Mouse (Mus musculus): ENCODE measurements around the gene Gm3238.
"Not testable (repeated sequence)": the region's sequence is repeated elsewhere in the genome, so short reads cannot be mapped to it uniquely, and the experiment has no call there.

Gm3238 gene

DNA sequence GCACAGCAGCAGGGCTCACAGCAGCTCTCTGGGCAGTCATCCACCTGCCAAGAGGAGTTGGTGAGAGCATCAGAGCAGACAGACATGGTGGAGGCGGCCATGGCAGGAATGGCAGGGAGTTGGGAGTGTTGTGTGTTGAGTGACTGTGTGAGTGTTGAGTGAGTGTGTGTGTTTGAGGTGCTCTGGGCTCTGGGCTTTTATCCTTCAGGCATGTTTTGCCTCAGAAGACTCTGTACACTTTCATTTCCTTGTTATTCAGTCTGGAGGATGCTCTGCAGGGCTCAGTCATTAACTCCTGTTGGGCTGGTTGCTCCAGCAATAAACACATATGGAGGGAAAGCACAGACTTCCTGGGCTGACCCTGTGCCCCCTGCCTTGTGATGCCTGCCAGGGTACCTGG lies at the start of gene Gm3238:
Gene Gm3238 (minus strand): TSS at position 101 of the 400 bp plus-strand sequence.
- peak; percentile 29 for DNase-seq

DNA sequence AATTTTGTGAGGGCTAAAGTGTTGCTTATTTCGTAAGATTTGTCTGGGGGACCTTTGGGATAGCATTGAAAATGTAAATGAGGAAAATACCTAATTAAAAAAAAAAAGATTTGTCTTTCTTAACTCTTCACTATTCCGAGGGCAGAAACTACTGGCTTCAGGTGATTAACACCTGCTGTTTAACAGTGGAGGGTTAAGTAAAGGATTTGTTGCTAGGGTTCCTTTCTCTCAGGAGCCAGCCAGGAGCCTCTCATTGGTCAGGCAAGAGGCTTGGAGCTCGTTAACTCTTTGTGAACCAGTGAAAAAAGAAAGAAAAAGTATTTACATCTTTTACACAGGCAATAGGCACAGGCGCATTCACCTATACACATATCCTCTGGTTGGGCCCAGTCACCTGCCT lies 48.1 kb upstream of the Gm3238 start:
- DNase-seq, result no peak

DNA sequence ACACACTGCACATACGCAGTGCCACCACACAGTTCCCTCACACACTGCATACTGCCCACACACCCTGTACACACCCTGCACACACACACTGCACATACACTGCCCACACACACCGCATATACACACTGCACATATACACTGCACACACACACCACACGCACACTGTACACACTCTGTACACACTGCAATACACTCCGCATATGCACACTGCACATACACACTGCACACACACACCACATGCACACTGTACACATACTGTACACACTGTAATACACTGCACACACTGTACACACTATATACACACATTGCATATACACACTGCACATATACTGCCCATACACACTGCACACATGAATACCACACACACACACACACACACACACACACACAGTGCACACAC lies 47.4 kb upstream of the Gm3238 start:
- DNase-seq, result no peak

DNA sequence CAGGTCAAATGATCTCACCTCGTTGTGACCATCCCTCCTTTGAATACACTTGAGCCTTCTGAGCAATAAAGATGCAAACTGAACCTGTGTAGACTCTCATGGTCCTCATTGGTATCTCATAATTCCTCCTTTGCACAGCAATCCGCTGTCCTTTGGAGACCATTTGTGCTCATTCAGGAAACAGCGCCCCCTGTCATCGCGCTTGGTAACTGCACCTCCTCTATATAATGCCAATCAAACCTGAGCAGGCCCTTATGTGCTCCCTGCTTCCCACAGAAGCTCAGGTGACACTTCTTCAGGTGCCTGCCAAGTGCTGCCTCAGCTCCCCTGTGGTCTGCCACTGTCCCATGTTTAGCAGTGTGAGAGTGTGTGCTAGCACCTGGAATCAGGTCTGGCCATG lies 44.4 kb upstream of the Gm3238 start:
- DNase-seq, result no peak

DNA sequence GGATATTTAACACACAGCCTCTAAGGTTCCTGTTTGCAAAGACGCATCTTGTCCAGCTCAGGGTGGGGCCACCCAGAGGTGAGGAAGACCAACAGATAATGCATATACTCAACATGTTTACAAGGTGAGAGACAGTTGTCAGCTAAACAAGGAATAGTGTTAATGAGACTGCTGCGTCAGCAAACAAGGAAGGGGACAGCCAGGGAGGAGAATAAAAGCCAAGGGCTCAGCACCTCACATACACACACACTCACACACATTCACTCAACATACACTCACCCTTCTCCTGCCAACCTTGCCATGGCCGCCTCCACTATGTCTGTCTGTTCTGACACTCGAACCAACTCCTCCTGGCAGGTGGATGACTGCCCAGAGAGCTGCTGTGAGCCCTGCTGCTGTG lies 43.3 kb upstream of the Gm3238 start, which contains the start of gene Gm2696:
Gene Gm2696 (plus strand): TSS at position 301 of the 400 bp plus-strand sequence.
- peak; percentile 83 for DNase-seq

DNA sequence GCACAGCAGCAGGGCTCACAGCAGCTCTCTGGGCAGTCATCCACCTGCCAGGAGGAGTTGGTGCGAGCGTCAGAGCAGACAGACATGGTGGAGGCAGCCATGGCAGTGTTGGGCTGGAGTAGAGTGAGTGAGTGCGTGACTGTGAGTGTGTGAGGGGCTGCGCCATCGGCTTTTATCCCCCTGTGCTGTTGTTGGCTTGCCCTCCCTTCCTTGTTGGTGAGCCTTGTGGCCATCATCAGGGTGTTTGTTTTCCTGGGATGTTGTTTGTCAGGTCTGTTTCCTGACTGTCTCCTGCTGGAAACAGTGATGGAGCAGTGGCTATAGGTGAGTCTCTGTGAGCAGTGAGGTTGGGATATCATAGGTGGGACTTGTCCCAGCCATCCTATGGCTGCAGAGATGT lies 40.6 kb upstream of the Gm3238 start, which contains the start of gene Gm9507:
Gene Gm9507 (minus strand): TSS at position 101 of the 400 bp plus-strand sequence.
- no peak for DNase-seq

DNA sequence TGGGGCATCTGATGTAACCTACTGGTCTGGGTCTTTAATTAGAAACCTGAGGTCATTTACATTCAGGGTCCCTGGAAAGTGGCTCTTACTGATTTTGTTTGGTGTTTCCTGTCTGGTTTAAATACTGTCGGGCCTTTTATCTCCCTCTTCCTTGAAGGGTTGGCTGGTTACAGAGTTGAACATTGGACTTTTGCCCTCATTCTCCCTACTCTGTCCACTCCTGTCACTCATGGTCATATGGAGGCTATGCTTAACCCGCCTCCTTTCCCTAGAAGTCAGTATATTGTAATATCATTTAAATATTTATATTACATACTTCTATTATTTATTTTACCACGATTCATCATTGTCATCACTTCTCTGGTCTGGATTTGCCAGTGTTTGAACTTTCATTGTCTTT lies 33.0 kb upstream of the Gm3238 start:
- peak; percentile 17 for DNase-seq

DNA sequence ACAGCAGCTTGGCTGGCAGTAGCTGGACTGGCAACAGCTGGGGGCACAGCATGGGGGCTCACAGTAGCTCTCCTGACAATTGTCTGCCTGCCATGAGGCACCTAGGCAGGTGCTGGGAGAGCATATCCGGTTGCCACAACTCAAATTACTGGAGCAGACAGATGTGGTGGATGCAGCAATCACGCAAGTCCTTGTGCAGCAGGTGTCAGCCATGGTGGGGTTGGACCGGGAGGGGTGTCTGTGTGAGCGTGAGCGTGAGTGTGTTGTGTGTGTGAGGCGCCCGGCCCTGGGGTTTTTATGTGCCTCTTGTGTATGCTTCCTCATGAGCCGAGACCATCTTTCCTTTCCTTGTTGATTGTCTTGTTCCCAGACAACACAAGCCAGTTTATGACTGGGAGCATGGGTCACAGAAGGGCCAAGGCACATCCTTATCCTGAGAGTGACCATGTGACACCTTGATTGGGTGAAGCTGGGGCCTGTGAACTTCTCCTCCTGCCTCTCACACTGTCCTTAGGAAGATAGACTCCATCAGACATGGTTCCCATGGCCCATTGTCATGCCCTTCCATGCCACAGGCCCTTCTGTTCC lies 27.9 kb upstream of the Gm3238 start, which contains the start of gene Gm19668:
Gene Gm19668 (minus strand): TSS at position 213 of the 588 bp plus-strand sequence.
- peak; percentile 82 for DNase-seq

DNA sequence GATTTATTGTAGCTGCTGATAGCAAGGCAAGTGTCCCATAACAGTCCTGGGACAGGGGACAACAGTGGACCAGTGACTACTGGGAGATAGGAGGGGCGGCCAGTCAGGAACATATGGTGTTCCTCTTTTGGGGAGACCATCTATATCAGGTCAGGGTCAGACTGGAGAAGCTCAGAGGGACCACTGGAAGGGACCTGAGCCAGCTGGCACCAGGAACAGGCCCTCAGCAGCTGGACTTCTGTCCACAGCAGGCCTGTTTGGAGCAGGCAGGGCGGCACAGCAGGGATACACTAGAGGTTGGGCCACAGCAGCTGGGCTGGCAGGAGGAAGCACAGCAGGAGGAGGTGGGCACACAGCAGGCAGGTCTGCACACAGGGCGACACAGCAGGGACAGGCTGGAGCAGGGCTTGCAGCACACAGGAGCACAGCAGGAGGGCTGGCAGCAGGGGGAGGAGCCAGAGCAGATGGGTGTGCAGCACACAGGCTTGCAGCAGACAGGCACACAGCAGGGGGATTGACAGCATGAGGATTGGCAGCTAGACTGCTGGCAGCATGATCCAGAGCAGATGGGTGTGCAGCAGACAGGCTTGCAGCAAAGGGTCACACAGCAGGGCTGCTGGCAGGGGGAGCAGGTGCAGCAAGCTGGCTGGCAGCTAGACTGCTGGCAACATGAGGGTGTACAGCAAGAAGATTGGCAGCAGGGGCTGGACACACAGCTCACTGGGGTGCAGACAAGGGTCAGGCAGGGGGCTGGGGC lies 27.2 kb upstream of the Gm3238 start:
- DNase-seq, result peak; percentile 91

DNA sequence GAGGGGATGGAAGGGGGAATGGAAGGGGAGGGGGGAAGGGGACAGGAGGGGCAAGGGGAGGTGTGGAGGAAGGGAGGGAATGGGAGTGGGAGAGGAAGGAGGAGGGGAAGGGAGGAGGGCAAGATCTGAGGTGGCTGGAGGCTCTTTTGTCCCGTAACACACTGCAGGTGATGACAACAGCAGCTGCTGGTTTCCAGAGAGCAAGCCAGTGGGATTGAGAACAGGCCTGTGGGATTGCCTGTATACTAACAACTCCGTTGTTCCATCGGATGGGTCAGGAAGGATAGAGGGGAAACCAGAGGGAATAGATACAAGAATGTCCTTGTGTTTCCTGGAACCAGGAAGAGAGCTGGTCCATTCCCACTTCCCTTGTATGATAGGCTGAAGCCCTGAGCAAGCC lies 26.6 kb upstream of the Gm3238 start:
- DNase-seq, result peak; percentile 89

DNA sequence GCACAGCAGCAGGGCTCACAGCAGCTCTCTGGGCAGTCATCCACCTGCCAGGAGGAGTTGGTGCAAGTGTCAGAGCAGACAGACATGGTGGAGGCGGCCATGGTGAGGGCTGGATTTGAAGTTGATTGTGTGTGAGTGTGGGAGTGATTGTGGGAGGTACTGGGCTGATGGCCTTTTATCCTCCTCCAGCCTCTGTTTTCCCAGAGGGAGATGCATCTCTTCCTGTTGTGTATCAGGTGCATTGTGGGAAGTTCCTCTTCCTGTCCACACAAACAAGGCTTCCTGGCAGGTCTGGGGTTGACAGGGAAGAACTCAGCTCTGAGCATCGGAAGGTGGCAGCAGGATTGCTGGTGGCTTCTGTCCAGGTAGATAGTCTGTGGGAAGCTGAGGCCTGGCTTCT lies 23.9 kb upstream of the Gm3238 start, which contains the start of gene Gm9639:
Gene Gm9639 (minus strand): TSS at position 101 of the 400 bp plus-strand sequence.
- DNase-seq, result peak; percentile 80

DNA sequence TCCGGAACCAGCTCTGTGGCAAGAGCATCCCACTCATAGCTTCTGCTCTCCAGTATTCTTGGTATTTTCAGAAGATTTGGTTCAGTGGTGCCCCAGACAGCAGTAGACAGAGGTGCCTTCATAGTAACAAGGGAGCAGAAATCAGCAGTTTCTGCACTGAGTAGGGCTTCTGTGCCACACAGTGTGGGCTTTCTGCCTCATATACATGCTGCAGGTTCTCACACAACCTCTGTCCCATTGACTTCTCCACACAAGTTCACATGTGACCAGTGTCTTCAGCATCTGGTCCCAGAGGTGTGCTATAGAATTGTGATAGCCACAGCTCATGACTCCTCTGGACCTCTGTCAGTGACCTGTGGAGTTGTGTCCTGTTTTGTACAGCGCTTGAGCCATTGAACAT lies 17.5 kb upstream of the Gm3238 start:
- peak; percentile 67 for DNase-seq

DNA sequence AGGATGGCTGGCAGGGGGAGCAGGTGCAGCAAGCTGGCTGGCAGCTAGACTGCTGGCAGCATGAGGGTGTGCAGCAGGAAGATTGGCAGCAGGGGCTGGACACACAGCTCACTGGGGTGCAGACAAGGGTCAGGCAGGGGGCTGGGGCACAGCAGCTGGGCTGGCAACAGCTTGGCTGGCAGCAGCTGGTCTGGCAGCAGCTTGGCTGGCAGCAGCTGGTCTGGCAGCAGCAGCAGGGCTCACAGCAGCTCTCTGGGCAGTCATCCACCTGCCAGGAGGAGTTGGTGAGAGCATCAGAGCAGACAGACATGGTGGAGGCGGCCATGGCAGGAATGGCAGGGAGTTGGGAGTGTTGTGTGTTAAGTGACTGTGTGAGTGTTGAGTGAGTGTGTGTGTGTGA lies 16.8 kb upstream of the Gm3238 start, which contains the start of gene Gm7137:
Gene Gm7137 (minus strand): TSS at position 325 of the 400 bp plus-strand sequence.
- peak; percentile 95 for DNase-seq

DNA sequence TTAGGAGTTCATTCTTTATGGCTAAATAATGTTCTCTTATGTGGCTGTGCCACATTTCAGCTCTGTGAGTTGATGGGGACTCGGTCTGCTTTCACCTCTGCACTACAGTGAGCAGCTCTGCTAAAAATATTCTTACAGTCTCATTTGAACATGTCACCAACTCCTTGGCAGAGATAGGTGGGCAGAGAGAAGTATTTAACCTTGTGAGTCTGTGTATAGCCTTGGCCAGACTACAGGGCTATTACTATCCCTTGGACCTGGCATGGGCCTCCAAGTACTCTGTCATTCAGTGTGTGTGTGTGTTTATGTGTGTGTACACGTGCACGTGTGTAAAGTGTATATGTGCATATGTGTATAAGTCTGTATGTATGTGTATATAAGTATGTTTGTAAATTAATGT lies 12.3 kb upstream of the Gm3238 start:
- DNase-seq, result peak; percentile 61

DNA sequence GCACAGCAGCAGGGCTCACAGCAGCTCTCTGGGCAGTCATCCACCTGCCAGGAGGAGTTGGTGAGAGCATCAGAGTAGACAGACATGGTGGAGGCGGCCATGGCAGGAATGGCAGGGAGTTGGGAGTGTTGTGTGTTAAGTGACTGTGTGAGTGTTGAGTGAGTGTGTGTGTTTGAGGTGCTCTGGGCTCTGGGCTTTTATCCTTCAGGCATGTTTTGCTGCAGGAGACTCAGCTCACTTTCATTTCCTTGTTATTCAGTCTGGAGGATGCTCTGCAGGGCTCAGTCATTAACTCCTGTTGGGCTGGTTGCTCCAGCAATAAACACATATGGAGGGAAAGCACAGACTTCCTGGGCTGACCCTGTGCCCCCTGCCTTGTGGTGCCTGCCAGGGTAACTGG lies 11.3 kb upstream of the Gm3238 start, which contains the start of gene Gm3250:
Gene Gm3250 (minus strand): TSS at position 101 of the 400 bp plus-strand sequence.
- peak; percentile 77 for DNase-seq

DNA sequence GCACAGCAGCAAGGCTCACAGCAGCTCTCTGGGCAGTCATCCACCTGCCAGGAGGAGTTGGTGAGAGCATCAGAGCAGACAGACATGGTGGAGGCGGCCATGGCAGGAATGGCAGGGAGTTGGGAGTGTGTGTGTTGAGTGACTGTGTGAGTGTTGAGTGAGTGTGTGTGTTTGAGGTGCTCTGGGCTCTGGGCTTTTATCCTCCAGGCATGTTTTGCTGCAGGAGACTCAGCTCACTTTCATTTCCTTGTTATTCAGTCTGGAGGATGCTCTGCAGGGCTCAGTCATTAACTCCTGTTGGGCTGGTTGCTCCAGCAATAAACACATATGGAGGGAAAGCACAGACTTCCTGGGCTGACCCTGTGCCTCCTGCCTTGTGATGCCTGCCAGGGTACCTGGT lies 5.7 kb upstream of the Gm3238 start, which contains the start of gene Gm7138:
Gene Gm7138 (minus strand): TSS at position 101 of the 400 bp plus-strand sequence.
- DNase-seq, result peak; percentile 40

DNA sequence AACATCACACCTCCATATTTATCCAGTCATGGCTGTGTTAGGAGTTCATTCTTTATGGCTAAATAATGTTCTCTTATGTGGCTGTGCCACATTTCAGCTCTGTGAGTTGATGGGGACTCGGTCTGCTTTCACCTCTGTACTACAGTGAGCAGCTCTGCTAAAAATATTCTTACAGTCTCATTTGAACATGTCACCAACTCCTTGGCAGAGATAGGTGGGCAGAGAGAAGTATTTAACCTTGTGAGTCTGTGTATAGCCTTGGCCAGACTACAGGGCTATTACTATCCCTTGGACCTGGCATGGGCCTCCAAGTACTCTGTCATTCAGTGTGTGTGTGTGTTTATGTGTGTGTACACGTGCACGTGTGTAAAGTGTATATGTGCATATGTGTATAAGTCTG lies 1.0 kb upstream of the Gm3238 start:
- peak; percentile 86 for DNase-seq

DNA sequence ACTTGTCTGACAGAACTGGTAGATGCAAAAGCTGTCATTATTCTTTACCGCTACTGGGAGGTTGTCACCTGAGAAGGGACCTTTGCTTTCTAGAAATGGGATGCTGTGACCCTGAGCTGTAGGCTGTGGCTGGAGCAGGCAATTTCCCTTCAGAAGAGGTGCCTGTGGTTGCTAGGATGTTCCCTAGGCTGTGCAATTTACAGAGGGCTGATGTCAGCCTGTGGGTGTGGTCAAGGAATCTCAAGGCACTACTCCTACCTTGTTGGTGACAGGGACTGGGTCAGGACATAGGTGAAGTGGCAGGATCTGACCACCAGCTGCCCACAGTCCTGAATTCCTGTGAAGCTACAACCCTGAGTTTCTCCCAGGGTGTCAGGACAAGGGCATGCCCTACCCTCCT lies 1.4 kb downstream of the Gm3238 start:
- peak; percentile 81 for DNase-seq

DNA sequence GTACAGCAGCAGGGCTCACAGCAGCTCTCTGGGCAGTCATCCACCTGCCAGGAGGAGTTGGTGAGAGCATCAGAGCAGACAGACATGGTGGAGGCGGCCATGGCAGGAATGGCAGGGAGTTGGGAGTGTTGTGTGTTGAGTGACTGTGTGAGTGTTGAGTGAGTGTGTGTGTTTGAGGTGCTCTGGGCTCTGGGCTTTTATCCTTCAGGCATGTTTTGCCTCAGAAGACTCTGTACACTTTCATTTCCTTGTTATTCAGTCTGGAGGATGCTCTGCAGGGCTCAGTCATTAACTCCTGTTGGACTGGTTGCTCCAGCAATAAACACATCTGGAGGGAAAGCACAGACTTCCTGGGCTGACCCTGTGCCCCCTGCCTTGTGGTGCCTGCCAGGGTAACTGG lies 11.5 kb downstream of the Gm3238 start, which contains the start of gene Gm3233:
Gene Gm3233 (minus strand): TSS at position 101 of the 400 bp plus-strand sequence.
- peak; percentile 68 for DNase-seq

DNA sequence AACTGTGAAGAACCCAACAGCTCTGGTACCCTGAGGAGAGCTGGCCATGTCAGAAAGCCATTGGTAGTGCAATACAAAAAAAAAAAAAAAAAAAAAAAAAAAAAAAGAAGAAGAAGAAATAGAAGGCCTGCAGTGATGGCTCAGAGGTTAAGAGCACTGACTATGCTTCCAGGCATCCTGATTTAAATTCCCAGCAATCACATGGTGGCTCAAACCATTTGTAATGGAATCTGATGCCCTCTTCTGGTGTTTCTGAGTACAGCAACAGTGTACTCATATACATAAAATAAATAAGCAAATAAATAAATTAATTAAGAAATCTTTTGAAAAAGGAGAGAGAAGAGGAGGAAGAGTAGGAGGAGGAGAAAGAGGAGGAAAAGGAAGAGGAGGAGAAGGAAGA lies 17.7 kb downstream of the Gm3238 start:
- no peak for DNase-seq

DNA sequence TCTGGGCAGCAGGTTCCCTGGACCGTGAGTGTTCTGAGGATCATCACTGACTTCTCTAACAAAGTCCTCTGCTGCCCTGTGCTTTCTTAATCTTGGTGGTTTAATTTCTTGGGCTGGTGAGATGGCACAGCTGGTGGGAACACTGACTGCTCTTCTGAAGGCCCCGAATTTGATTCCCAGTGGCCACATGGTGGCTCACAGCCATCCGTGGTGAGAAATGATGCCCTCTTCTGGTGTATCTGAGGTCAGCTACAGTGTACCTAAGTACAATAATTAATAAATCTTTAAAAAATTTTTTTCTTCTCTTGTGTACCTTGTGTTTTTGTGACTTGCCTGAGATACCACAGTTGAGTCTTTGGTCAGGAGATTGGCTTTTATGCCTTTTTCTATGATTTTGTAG lies 18.8 kb downstream of the Gm3238 start:
- DNase-seq, result not testable (repeated sequence)

DNA sequence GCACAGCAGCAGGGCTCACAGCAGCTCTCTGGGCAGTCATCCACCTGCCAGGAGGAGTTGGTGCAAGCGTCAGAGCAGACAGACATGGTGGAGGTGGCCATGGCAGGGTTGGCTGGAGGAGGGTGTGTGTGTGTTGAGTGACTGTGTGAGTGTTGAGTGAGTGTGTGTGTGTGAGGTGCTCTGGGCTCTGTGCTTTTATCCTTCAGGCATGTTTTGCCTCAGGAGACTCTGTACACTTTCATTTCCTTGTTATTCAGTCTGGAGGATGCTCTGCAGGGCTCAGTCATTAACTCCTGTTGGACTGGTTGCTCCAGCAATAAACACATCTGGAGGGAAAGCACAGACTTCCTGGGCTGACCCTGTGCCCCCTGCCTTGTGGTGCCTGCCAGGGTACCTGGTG lies 19.9 kb downstream of the Gm3238 start, which contains the start of gene Gm9736:
Gene Gm9736 (minus strand): TSS at position 101 of the 400 bp plus-strand sequence.
- DNase-seq, result peak; percentile 84

DNA sequence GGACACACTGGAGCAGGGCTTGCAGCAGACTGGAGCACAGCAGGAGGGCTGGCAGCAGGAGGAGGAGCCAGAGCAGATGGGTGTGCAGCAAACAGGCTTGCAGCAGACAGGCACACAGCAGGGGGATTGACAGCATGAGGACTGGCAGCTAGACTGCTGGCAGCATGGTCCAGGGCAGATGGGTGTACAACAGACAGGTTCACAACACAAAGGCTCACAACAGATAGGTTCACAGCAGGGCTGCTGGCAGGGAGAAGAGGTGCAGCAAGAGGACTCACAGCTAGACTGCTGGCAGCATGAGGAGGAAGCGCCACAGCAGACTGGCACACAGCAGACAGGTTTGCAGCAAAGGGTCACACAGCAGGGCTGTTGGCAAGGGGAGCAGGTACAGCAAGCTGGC lies 20.4 kb downstream of the Gm3238 start:
- not testable (repeated sequence) for DNase-seq

Data from heart, adult 11 months (tissue).